Mouse (Mus musculus) C2C12 (cell line): ENCODE measurements around the gene Kank2. TPM values are rescaled to one million over a fixed set of nuclear protein-coding genes. Genes with fewer than 3 reads are reported as not detected.

Experiments
- H3K27me3 ChIP-seq: one replicate; pipeline ENCODE4 v1.6.1; 2011; ENCODE audit not compliant: control insufficient read depth, insufficient read depth, insufficient read length
- H3K36me3 ChIP-seq: one replicate; pipeline ENCODE4 v1.6.1; 2011; ENCODE audit not compliant: control insufficient read depth, insufficient read depth
- H3K4me3 ChIP-seq: one replicate; pipeline ENCODE4 v1.5.1; 2011; ENCODE audit warnings: mild to moderate bottlenecking, control low read depth; ENCODE audit not compliant: poor library complexity, insufficient read depth, severe bottlenecking
- H3K79me2 ChIP-seq: one replicate; pipeline ENCODE4 v1.6.1; 2011; ENCODE audit not compliant: control insufficient read depth, insufficient read depth
- H3K79me3 ChIP-seq: one replicate; pipeline ENCODE4 v1.6.1; 2011; ENCODE audit warnings: low read depth, control low read depth
- H3ac ChIP-seq: one replicate; pipeline ENCODE3; 2011; ENCODE audit warnings: low read depth; ENCODE audit not compliant: control insufficient read depth, insufficient read length
- CEBPB ChIP-seq: IDR thresholded peaks from one replicate; pipeline ENCODE4 v1.6.1; 2011; ENCODE audit warnings: low read depth, mild to moderate bottlenecking, control low read depth, moderate library complexity
- CTCF ChIP-seq: IDR thresholded peaks from one replicate; pipeline ENCODE4 v1.5.1; 2011; ENCODE audit not compliant: control insufficient read depth, insufficient read depth, insufficient read length
- FOSL1 ChIP-seq: IDR thresholded peaks from one replicate; pipeline ENCODE4 v1.8.0; 2011; ENCODE audit warnings: mild to moderate bottlenecking, low read length; ENCODE audit not compliant: poor library complexity, insufficient read depth, severe bottlenecking
- MAX ChIP-seq: IDR thresholded peaks from one replicate; pipeline ENCODE4 v1.6.1; 2011; ENCODE audit warnings: mild to moderate bottlenecking, control low read depth
- MYOD1 ChIP-seq: IDR thresholded peaks from one replicate; pipeline ENCODE4 v1.6.1; 2011; ENCODE audit warnings: low read depth; ENCODE audit not compliant: control insufficient read depth, insufficient read length
- MYOG ChIP-seq: IDR thresholded peaks from one replicate; pipeline ENCODE4 v1.6.1; 2011; ENCODE audit not compliant: control insufficient read depth, insufficient read length; ENCODE audit errors: extremely low read depth
- USF1 ChIP-seq: IDR thresholded peaks from one replicate; pipeline ENCODE4 v1.6.1; 2011; ENCODE audit warnings: low read depth, mild to moderate bottlenecking, control low read depth, moderate library complexity
- long read RNA-seq, 2 experiments: library from polyadenylated mRNA; unstranded; transcript quantifications; one replicate each; pipeline ENCODE4 v2.0.0; 2019 to 2020
- polyA plus RNA-seq: library from polyadenylated mRNA; unstranded; fragments of >200 nt; fragmentation: generic; extraction: Trizol; gene quantifications from one replicate; pipeline ENCODE4 v1.2.1, GENCODE M21; 2012; ENCODE audit warnings: missing spikeins

Kank2 gene
- polyA plus RNA-seq: 43.3 TPM
- long read RNA-seq, experiment 1, partial matches to known transcripts: 2 of 9 reads
- long read RNA-seq, experiment 1, other reads (novel, unspliced or antisense): 7 of 9 reads
- long read RNA-seq, experiment 2, full-length matches to known transcripts: 101 of 136 reads
- long read RNA-seq, experiment 2, partial matches to known transcripts: 17 of 136 reads
- long read RNA-seq, experiment 2, other reads (novel, unspliced or antisense): 18 of 136 reads

- TF ChIP-seq USF1: peak; percentile 53
- TF ChIP-seq CEBPB: no peak
These were observed at the start of gene Kank2 for GRCm38 (mm10) chr9:21798345-21799009. Kank2 (minus strand) TSS chr9:21798744.

GRCm38 (mm10) chr9:21847926-21848325, 49.4 kb upstream of the Kank2 start:
- Histone ChIP-seq H3K4me3 (no peak overlapping the region), H3K27me3 (no peaks in the 10 kb centered on the region), H3ac (no peak overlapping the region), H3K79me3 (no peaks in the 10 kb centered on the region), H3K36me3 (no peaks in the 10 kb centered on the region), H3K79me2 (no peaks in the 10 kb centered on the region)
- TF ChIP-seq MYOG (no peak), FOSL1 (no peak), USF1 (no peak), MYOD1 (no peak), MAX (no peak), CEBPB (no peak), CTCF (no peak)

More at GRCm38 (mm10) chr9:21798345-21799009, at the start of gene Kank2:
- no peaks in the 10 kb centered on the region for H3K27me3 ChIP-seq
- peaks cover 18% of the 10 kb centered on the region for H3K36me3 ChIP-seq
- H3ac ChIP-seq: peak within 1 kb of the TSS; percentile 72
- peaks cover 23% of the 10 kb centered on the region for H3K79me3 ChIP-seq
- peaks cover 56% of the 10 kb centered on the region for H3K79me2 ChIP-seq
- H3K4me3 ChIP-seq: peak within 1 kb of the TSS; percentile 66

- Histone ChIP-seq H3K79me3 (no peaks in the 10 kb centered on the region), H3K27me3 (no peaks in the 10 kb centered on the region), H3K4me3 (no peak overlapping the region), H3K79me2 (no peaks in the 10 kb centered on the region), H3ac (no peak overlapping the region), H3K36me3 (no peaks in the 10 kb centered on the region)
- no peak for TF ChIP-seq MYOG
- no peak for TF ChIP-seq FOSL1
- no peak for TF ChIP-seq USF1
- TF ChIP-seq MAX: no peak
These were observed 48.9 kb upstream of the Kank2 start for GRCm38 (mm10) chr9:21847425-21847824.

GRCm38 (mm10) chr9:21846755-21847341, 48.3 kb upstream of the Kank2 start:
- Histone ChIP-seq H3K36me3 (no peaks in the 10 kb centered on the region), H3K4me3 (no peak overlapping the region)
- TF ChIP-seq MYOD1 (peak; percentile 4), CTCF (no peak)

GRCm38 (mm10) chr9:21845381-21846080, 47.0 kb upstream of the Kank2 start:
- TF ChIP-seq MAX (no peak), MYOG (no peak), CTCF (no peak), MYOD1 (no peak)
- H3K4me3 ChIP-seq: no peak overlapping the region
- no peaks in the 10 kb centered on the region for H3K27me3 ChIP-seq
- H3K36me3 ChIP-seq: no peaks in the 10 kb centered on the region
- H3K79me2 ChIP-seq: no peaks in the 10 kb centered on the region
- no peaks in the 10 kb centered on the region for H3K79me3 ChIP-seq
- H3ac ChIP-seq: no peak overlapping the region

More at GRCm38 (mm10) chr9:21846755-21847341, 48.3 kb upstream of the Kank2 start:
- H3ac ChIP-seq: peak overlapping the region; percentile 39
- no peaks in the 10 kb centered on the region for H3K79me2 ChIP-seq
- H3K27me3 ChIP-seq: no peaks in the 10 kb centered on the region
- no peaks in the 10 kb centered on the region for H3K79me3 ChIP-seq

GRCm38 (mm10) chr9:21843086-21843485, 44.5 kb upstream of the Kank2 start:
- no peaks in the 10 kb centered on the region for H3K27me3 ChIP-seq
- H3K36me3 ChIP-seq: no peaks in the 10 kb centered on the region
- H3K79me3 ChIP-seq: no peaks in the 10 kb centered on the region
- H3ac ChIP-seq: no peak overlapping the region
- H3K4me3 ChIP-seq: no peak overlapping the region
- no peaks in the 10 kb centered on the region for H3K79me2 ChIP-seq
- TF ChIP-seq CEBPB (no peak), MYOG (no peak), FOSL1 (no peak), USF1 (no peak), MAX (no peak), CTCF (no peak), MYOD1 (no peak)
